Mouse (Mus musculus) gastrocnemius, postnatal 4 days (tissue): ENCODE measurements around the gene Tubb4b. TPM values are rescaled to one million over a fixed set of nuclear protein-coding genes. Genes with fewer than 3 reads are reported as not detected.

Source experiments
- DNase-seq, 2 experiments: peaks; one replicate each; pipeline ENCODE4 v3.0.0; 2021 to 2022; ENCODE audit warnings: low spot score in 2 of 2, mixed read lengths in 2 of 2
- total RNA-seq, 2 experiments: library from RNA; stranded (reverse); gene quantifications; 2 replicates each; pipeline ENCODE4 v1.2.3; 2021

Tubb4b gene
- total RNA-seq, 2 experiments from 2014 or later = 360 to 390 TPM

DNA sequence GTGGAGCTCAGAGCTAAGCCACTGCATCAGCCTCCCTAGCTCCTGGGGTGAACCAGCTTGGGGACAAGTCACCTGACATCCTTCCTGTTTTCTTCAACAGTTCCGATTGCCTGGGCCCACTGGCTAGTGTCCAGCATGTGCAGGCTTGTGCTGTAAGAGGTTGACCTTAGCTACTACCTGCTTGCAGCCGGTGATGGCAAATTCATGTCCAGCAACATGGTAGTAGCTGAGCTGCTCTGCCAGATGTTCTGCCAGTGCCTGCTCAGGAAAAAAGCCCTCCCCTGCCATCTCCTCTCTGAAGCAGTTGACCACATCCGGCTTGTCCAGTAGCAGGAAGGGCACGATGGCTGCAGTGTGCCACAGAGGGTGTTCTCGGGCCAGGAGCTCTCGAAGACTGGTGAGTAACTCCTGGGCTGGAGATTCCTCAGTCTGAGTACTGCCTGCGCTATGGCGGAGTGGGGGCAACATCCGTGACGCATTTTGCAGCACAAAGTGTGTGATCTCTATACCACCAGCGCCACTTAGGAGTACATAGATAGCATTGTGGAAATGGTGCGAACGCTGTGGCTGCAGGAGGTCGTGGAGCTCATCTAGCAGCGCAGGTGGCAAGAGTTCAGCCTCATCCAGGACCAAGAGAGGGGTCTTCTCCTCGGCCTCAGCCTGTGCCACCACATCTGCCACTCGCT lies 29.9 kb downstream of the Tubb4b start:
- DNase-seq = no peak

DNA sequence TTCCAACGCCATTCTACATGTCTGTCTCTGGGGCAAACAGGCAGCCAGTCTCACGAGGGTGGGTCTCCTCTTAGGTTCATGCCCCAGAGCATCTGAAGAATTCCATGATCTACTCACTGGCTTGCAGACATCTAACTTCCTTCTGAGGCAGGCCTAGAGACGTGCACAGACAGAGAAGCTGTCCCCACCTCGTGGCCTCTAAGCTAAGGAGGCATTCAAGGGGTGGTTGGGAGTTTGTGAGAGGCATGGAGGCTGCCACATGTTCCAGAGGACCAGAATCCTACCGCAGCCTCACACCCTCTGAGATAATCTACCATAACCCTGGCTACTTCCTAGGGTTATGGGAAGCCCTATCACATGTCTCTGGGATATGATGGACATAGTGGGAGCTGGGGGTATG lies 30.5 kb downstream of the Tubb4b start:
- DNase-seq = no peak

DNA sequence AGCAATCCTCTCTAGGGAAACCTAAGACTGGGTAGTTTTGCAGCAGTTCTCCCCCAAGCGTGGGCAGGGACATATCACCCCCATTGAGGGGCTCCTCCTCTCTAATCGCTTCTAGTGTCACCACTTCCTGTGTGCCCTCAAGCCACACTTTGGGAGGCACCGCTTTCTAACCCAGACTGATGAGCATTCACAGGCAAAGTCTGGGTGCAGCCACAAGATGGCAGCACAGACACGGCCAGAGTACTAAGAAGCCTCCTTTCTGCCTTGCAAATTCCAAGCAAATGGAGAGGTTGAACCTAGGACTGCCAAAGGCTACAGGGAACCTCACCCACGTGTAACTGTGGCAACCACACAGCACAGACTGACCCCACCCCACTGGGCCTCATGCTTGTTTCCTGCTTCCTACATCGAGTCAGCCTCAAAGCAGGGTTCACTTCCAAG lies 31.2 kb downstream of the Tubb4b start:
- DNase-seq = peak in 1 of 2 experiments; percentile 77

DNA sequence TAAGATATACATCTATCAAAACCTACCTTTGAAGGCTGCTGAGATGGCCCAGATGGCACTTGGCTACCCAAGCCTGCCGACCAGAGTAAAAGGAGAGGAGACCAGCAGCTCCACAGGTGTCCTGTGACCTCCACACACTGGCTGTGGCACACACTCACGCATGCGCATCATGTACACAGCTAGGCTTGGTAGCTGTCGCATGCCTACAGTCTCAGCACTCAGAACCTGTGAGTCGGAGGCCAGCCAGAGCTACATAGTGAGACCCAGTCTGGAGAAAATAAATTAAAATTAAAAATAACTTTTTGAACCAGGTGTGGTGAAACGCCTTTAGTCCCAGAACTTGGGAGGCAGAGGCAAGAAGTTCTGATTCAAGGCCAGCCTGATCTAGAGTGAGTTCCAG lies 36.7 kb downstream of the Tubb4b start:
- DNase-seq = no peak

DNA sequence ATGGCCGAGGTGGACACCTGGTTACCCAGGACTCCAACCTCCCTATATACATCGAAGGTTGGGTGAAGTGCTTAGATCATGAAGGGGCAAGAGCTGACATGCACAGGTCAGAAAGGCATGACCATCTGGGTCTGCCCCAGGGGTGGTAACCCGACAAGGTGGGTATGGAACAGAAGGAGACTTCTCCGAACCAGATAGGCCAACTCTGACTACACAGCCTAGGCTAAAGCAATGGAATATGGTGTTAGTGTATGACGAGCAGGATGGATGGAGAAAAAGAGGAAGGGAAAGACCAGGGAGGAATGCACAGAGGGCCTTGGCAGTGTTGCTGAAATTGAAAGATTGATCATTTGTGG lies 37.9 kb downstream of the Tubb4b start:
- DNase-seq = no peak

DNA sequence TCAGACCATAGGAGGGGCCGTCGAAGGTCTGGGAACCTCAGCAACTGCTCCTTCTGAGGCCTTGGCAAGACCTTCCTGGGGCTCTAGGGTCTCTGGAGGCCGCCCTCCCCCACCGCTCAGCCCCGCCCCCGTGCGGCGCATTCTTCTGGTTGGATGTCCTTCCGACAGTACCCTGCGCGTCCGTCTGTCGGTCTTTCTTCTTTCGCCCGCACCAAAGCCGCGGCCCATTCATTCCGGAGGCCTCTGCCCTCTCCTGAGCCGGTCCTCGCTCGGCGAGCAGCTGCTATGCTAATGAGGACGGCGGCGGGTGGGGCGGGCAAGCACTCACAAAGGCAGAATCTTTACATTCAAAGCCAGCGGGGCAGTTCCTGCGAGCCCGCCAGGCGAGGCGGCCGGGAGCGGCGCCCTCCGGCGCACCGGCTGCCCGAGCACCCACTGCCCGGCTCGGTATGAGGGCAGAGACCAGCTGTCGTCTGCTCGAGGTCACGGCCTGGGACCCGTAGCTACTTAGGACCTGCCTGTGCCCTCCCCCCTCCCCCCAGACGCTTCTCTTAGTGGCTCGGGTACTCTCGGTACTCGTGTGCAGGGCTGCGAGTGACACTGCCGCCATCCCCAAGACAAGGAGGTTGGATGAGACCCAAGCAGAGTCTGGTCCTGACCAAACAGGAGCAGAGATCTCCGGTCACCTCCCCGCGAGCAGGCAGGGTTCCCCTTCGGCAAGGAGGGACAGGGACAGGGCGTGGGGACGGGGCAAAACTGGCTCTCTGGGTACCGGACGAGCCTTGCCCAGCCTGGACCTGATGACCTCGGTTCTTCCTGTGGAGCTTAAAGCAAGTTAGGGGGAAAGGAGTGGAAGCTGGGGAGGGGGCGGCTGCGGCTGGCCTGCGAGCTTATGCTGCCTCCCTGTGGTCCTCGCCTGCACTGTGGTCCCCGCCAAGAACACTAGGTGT lies 38.6 kb downstream of the Tubb4b start:
- DNase-seq = peak in 1 of 2 experiments; percentile 53

DNA sequence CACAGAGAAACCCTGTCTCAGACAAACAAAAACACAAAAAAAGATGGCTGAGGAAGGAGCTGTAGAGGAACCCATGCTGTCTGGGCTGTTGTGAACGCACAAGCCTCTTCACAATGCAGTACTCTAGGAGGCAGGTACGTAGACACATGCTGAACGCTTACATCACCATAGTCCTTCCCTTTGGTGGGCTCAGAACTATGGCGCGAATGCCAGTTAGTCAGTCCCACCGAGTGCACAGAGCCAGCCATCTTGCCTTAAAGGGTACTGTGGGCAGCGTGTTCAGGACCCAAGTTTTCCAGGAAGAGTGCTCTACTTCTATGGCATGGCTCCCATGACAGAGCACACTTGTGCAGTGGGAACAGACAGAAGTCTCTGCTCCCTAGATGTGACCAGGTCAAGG lies 40.0 kb downstream of the Tubb4b start:
- DNase-seq = no peak

DNA sequence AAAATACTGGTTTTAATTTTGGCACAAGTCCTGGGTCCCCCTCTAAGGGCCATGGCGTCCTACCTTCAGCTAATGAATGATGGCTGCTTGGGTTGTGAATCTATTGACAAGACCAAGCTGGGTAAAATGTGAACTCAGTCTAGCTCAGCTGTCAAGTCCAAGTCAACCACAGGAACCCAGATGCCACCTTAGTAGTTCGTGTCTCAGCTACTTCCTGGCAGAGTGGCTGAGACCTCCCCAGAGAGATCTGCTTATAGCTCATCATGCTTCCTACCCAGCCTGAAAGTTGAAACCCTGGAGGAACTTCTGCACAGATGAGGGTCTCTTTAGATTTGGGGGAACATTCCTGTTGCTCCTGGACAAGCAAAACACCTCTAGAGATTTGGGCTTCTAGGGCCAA lies 41.2 kb downstream of the Tubb4b start:
- no peak for DNase-seq

DNA sequence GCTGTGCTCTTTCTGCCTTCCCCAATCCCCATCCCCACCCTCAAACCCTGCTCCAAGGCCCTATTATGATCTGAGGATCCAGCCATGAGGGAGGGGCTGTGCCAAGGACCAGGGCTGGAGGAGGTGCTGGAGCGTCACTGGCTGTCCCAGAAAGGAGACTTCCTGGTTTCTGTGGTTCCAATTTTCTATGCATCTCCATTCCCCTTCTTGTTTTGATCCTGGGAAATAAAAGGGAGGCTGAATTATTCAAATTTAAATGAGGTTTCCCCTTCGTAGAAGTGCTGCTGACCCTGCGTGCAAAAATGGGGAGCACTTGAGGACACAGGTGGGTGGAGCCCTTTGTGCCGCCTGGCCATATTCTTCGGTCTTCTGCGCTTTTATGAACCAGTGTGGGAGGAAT lies 41.8 kb downstream of the Tubb4b start:
- no peak for DNase-seq

DNA sequence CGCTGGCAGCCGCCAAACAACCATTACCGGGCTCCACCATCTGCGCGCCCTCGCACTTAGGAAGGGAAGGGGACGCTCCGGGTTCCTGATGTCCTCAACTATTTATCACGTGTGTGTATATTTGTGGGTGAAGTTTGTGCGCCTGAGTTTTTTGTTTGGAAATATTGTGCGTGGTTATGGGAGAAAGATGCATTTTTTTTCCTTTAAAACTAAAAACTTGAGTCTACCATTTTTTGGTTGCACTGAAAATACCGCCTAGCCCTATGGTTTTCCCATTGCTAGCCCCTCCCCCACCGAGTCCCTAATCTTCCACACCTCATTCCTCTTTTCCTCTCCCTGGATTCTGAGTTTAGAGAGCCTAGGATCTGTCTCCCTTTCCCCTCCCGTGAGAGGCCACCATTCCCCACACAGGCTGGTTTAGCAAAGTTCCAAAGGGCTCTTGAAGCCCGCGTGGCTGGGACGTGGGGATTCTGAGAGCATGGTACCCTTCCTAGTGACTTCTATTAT lies 42.6 kb downstream of the Tubb4b start:
- peak in 1 of 2 experiments; percentile 26 for DNase-seq

DNA sequence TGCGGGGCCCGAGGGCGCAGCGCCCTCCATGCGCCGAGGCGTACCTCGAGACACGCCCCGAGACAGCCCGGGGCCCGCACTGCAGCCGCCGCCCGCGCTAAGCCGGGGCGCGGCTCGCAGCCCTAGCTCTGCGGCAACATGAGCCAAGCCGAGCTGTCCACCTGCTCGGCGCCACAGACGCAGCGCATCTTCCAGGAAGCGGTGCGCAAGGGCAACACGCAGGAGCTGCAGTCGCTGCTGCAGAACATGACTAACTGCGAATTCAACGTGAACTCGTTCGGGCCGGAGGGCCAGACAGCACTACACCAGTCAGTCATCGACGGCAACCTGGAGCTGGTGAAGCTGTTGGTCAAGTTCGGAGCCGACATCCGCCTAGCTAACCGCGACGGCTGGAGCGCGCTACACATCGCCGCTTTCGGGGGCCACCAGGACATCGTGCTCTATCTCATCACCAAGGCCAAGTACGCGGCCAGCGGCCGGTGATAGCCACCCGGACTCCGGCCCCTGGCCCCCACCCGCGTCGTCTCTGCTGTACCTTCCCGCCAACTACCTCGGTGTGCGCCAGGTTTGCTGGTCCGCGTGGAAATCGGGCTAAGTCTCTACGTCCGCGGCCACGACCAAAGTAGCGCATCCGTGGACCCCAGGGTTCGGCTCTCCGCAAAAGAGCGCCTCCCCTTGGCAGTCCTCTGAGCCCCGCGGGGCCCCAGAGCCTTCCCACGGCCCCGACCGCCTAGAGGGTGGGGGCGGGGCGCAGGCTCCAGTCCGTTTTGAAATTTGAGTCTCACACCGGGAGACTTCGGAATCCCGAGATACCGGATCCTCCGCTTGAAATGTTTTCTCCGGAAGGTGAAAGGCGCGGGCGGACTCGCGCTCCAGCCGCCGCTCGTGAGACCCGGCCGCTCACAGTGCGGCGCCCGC lies 43.3 kb downstream of the Tubb4b start:
- DNase-seq = no peak

DNA sequence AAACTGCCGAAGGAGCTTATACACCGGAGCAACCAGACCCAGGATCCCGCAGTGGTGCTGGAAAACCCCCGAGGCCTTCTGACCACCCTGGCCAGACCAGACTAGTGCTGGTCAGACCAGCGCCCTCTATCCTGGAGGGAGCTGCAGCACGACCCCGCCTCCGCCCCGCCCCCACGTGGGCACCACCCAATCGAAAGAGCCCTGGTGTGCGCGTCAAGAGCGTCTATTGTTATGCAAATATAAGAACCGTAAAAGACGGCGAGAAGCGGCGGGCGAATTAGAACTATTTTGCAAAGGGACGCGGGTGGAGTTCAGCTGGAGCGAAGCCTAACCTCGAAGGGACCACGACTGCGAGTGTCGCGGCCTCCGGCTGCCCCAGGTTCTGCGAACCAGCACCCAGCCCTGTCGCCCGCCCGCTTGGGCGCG lies 44.0 kb downstream of the Tubb4b start, which contains the start of gene Nrarp:
TSS of gene Nrarp (plus strand) at position 281 of the 426 bp plus-strand sequence.
- DNase-seq = peak; percentile 83 to 90

DNA sequence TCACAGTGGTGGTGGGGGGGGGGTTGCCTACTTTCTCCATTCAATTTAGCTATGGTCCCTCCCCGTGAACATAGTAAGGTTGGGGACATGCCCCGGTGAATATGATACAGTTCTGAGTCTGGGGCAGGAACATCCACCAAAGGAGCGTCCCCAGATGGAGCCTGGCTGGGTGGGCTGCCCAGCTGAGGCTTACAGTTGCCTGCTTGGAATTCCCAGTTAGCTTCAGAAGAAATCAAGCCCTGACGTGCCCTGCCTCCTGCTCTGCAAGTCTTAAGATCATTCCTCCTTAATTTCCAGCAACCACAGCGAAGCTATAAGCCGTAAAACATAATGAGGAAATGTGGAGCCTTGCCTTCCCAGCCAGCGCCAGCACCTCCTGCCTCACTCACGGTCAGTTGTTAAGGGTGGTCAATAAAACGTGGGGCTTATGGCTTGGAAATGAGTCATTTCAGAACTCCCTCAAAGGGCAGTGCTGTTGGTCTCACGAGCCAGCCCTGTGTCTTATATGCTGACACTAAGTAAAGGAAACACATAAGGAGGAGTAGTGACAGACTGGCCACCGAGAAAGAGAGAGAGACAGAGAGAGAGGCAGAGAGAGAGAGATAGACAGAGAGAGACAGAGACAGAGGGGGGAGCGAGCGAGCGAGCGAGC lies 44.8 kb downstream of the Tubb4b start:
- DNase-seq = peak in 1 of 2 experiments; percentile 9

DNA sequence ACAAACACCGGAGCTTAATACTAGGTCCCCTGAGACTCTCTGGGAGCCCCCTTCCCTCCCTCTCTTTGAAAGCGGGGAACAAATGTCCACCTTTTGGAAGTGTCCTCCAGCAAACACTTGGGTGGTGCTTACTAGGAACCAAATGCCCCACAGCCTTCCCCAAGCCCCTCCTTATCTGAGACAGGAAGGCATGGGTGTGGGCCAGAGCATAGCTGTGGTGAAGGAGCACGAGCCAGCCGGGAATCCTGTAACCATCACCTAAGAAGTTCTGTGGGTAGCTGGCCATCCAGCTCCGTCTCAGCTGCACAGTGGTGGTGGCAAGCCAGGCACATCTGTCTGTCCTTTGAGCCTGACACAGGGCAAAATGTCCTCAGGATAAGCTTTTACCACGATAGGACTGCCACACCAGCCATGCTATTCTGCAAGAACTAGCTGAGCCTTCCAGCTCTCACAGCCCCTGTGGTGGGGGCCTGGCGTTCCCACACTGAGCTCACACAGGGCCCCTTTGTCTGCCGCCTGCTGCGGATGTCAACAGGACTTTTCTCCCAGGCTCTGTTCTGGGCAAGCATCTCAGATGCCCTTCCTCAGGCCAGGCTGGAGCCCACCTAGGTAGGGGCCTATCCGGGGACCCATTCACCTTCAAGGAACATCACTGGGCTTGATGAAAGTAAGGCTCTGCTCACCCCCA lies 46.1 kb downstream of the Tubb4b start:
- DNase-seq = peak in 1 of 2 experiments; percentile 14

DNA sequence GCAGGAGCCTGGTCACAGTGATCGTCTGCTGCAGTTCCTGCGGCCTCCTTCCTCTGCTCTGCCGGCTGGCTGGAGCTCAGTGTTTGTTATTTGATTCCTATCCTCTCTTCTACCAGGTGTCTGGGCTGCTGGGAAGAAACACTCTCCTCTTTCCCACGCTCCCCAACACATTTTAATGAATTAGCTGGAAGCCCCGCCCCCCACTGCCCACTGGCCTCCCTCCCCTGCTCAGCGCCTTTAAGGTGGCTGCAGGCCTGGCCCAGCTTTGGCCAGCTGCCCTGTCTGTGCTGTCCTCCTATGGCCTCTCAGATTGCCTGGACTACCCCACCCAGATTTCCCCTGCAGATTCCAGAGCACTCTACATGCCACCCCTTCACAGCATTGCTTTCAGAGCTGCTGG lies 46.8 kb downstream of the Tubb4b start:
- peak in 1 of 2 experiments; percentile 41 for DNase-seq

DNA sequence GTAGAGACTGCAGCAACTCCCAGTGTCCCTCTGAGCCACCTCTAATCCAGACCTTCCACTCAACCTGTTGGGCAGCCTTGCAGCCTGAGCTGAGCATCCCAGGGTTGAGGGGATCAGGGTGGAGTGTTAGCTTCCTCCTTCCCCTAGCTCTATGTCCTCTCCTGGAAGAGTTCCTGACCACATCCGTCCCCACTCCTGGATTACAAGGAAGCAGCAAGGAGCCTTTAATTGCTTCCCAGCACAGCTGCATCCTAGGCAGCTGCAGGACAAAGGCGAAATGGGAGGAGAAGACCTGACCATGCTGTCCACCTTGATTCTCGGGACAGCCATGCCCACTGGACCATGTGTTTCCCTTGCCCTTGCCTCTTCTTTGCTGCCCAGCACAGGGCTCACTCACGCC lies 47.4 kb downstream of the Tubb4b start:
- peak in 1 of 2 experiments; percentile 8 for DNase-seq

DNA sequence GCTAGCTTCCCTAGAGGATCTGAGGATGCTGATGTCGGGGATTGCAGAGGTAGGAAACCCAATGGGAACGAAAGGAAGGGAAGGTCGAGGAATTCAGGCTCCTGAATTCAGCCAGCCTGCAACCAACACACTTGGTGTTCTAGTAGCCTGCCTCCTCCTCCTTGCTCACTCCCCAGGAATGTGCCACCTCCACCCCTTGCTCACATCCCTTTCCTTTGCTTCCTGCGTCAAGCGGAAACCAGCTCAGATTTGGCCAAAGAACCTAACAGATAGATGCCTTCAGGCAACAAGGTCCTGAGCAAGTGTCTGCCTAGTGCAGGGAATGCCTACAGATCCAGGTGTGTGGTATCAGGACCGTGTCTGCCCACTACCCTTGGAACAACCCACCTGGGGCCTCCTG lies 47.9 kb downstream of the Tubb4b start:
- peak in 1 of 2 experiments; percentile 8 for DNase-seq

DNA sequence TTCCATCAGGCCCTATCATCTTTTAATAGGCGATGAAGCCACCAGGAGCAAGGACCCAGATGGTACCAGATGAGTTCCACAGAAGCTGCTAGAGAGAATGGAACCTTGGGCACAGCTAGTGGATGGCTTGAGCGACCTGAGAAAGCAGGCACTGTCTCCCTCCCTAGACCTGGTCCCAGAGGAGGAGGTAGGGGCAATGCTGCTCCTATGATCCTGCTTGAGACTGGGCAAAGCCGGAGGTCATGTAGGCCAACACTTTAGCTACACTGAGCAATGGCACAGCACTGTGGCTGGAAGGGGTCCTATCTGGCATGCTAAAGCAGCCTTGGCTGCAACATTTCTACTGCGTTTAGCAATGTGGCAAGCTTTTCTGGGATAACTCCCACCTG lies 48.8 kb downstream of the Tubb4b start:
- no peak for DNase-seq

DNA sequence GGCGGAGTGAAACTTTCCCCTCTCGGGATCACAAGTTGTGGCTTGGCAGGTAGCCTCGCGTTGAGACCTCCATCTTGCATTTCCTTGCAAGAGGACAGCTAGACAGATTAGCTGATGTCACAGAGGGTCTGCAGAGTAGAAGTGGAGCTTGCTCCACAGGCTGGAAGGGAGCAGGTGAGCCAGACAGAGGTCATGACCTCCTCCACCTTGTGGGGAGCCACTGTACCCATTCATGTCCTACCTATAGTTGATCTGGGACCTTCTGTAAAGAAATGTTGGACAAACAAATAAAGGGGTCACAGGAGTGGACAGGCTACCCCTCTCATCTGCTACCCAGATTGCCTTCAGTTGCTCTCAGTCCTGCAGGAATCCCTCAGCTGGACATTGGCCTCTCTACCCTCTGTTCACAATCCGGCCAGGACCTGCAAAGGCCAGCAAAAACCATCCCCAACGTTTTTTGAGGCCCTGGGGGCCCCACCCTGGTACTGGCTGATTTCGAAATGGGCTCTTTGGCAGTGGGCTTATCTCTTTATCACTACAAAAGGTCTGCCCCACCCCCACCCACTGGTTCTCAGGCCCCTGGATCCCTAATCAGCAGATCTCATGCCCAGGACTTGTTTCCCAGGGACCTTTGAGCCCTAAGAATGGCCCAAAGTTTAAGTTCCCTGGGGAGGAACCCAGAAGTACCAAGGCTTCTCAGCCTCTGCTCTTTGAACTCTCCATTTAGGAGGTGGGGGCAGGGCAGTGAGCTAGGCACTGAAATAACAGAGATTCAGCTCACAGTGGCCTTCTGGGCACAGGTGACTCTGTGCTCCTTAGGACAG lies 49.4 kb downstream of the Tubb4b start:
- no peak for DNase-seq
